Mouse (Mus musculus) kidney, postnatal 0 days (tissue): ENCODE data around the gene Tmem35b. TPM values are rescaled to one million over a fixed set of nuclear protein-coding genes. Genes with fewer than 3 reads are reported as not detected.
"Not testable (repeated sequence)": the region's sequence is repeated elsewhere in the genome, so short reads cannot be mapped to it uniquely, and the experiment has no call there.

ENCODE experiments used
- ATAC-seq: fragments of 200-750 bp; cut with Nextera tagmentation; replicated peaks from 2 replicates; pipeline ENCODE4 v1.8.0; 2017; ENCODE audit warnings: low read depth, moderate number of reproducible peaks, moderate TSS enrichment, moderate library complexity; ENCODE audit not compliant: low FRiP score
- DNase-seq: peaks from one replicate; pipeline ENCODE4 v3.0.0-alpha.2; 2016; ENCODE audit warnings: low spot score
- H3K27ac ChIP-seq: fragments of 300-500 bp; sonication (generic); 2 replicates; pipeline ENCODE4 v1.5.1; 2014; ENCODE audit warnings: mild to moderate bottlenecking
- H3K27me3 ChIP-seq: fragments of 300-500 bp; sonication (generic); 2 replicates; pipeline ENCODE4 v1.6.1; 2014; ENCODE audit warnings: low read length, mixed read lengths; ENCODE audit not compliant: insufficient read depth
- H3K36me3 ChIP-seq: fragments of 300-500 bp; sonication (generic); 2 replicates; pipeline ENCODE4 v1.6.1; 2014; ENCODE audit warnings: low read length, mixed read lengths; ENCODE audit not compliant: insufficient read depth
- H3K4me1 ChIP-seq: fragments of 300-500 bp; sonication (generic); replicated peaks from 2 replicates; pipeline ENCODE4 v1.6.1; 2014; ENCODE audit warnings: antibody characterized with exemption, low read length, mixed read lengths; ENCODE audit not compliant: insufficient read depth
- H3K4me2 ChIP-seq: fragments of 300-500 bp; sonication (generic); 2 replicates; pipeline ENCODE4 v1.6.1; 2014; ENCODE audit warnings: mild to moderate bottlenecking, low read length, moderate library complexity, mixed read lengths
- H3K4me3 ChIP-seq: fragments of 300-500 bp; sonication (generic); replicated peaks from 2 replicates; pipeline ENCODE4 v1.5.1; 2014; ENCODE audit warnings: low read depth, low read length
- H3K9ac ChIP-seq: fragments of 300-500 bp; sonication (generic); 2 replicates; pipeline ENCODE4 v1.6.1; 2014; ENCODE audit warnings: low read depth, low read length
- H3K9me3 ChIP-seq: fragments of 300-500 bp; sonication (generic); replicated peaks from 2 replicates; pipeline ENCODE4 v1.6.1; 2016; ENCODE audit warnings: low read length, inconsistent platforms, mixed read lengths
- CTCF ChIP-seq: IDR thresholded peaks from 2 replicates; pipeline ENCODE4 v1.5.1; 2016; ENCODE audit warnings: antibody characterized with exemption, low read depth, mild to moderate bottlenecking, moderate library complexity
- WGBS: fragments of 180-500 bp; shearing (Covaris S2); extraction: QIAGEN DNeasy Blood & Tissue Kit; methylation state at CpG from one replicate; pipeline ENCODE4 v1.1.7; 2014; 5-methylcytosine and 5-hydroxymethylcytosine counted together
- polyA plus RNA-seq: library from polyadenylated mRNA; unstranded; fragments of >200 nt; fragmentation: Nextera tagmentation; extraction: Ambion mirVana; gene quantifications from 2 replicates; pipeline ENCODE4 v1.2.1, GENCODE M21; 2015

Gene Tmem35b
- polyA plus RNA-seq, 1 experiment from 2014 or later, result 33.2 TPM

GRCm38 (mm10) chr4:127091188-127091587 lies 32.3 kb upstream of the Tmem35b start:
- no peak overlapping the region for H3K4me3 ChIP-seq
- TF ChIP-seq CTCF, result no peak
- no peaks in the 10 kb centered on the region for H3K4me1 ChIP-seq
- no peak overlapping the region for H3K9ac ChIP-seq
- DNase-seq (no peak), ATAC-seq (no peak)
- no peaks in the 10 kb centered on the region for H3K9me3 ChIP-seq
- no peak overlapping the region for H3K4me2 ChIP-seq
- no peaks in the 10 kb centered on the region for H3K27me3 ChIP-seq
- H3K36me3 ChIP-seq, result 0 out of 2 replicates have a peak, but pooled peaks cover 6% of the 10 kb centered on the region
- WGBS, result 83% methylated on average over 1 of the region's 1 CpGs
- no peak overlapping the region for H3K27ac ChIP-seq

- no peaks in the 10 kb centered on the region for H3K9me3 ChIP-seq
- H3K27ac ChIP-seq, result no peak overlapping the region
- no peaks in the 10 kb centered on the region for H3K36me3 ChIP-seq
- no peaks in the 10 kb centered on the region for H3K27me3 ChIP-seq
- H3K4me1 ChIP-seq, result no peaks in the 10 kb centered on the region
- ATAC-seq (no peak), DNase-seq (no peak)
- TF ChIP-seq CTCF, result no peak
- no peak overlapping the region for H3K9ac ChIP-seq
- 85% methylated on average over 4 of the region's 4 CpGs for WGBS
- no peak overlapping the region for H3K4me2 ChIP-seq
- no peak overlapping the region for H3K4me3 ChIP-seq
These were observed 28.4 kb upstream of the Tmem35b start for GRCm38 (mm10) chr4:127095090-127095489.

GRCm38 (mm10) chr4:127099552-127099951 lies 23.9 kb upstream of the Tmem35b start:
- H3K4me1 ChIP-seq, DNase-seq, ATAC-seq, H3K9me3 ChIP-seq, H3K27ac ChIP-seq, H3K4me2 ChIP-seq, H3K36me3 ChIP-seq, H3K27me3 ChIP-seq, H3K4me3 ChIP-seq, H3K9ac ChIP-seq: not testable (repeated sequence)
- WGBS, result 92% methylated on average over 1 of the region's 2 CpGs

- 95% methylated on average over 4 of the region's 4 CpGs for WGBS
- Histone ChIP-seq H3K36me3 (0 out of 2 replicates have a peak, but pooled peaks cover 10% of the 10 kb centered on the region), H3K4me1 (no peaks in the 10 kb centered on the region), H3K9me3 (no peaks in the 10 kb centered on the region), H3K4me3 (no peak overlapping the region), H3K4me2 (no peak overlapping the region), H3K27me3 (no peaks in the 10 kb centered on the region), H3K27ac (no peak overlapping the region), H3K9ac (no peak overlapping the region)
- ATAC-seq (no peak), DNase-seq (no peak)
- no peak for TF ChIP-seq CTCF
These were observed 15.9 kb upstream of the Tmem35b start for GRCm38 (mm10) chr4:127107566-127107965.

GRCm38 (mm10) chr4:127110570-127110969 lies 12.9 kb upstream of the Tmem35b start:
- WGBS, result 68% methylated on average over 4 of the region's 4 CpGs
- no peak for DNase-seq
- ATAC-seq, result no peak
- TF ChIP-seq CTCF, result no peak
- no peaks in the 10 kb centered on the region for H3K4me1 ChIP-seq
- H3K4me2 ChIP-seq, result no peak overlapping the region
- no peaks in the 10 kb centered on the region for H3K27me3 ChIP-seq
- no peak overlapping the region for H3K27ac ChIP-seq
- no peak overlapping the region for H3K4me3 ChIP-seq
- 0 out of 2 replicates have a peak, but pooled peaks cover 7% of the 10 kb centered on the region for H3K36me3 ChIP-seq
- no peaks in the 10 kb centered on the region for H3K9me3 ChIP-seq
- no peak overlapping the region for H3K9ac ChIP-seq

GRCm38 (mm10) chr4:127124331-127124730 lies 840 bp downstream of the Tmem35b start:
- no peak overlapping the region for H3K4me2 ChIP-seq
- no peaks in the 10 kb centered on the region for H3K4me1 ChIP-seq
- DNase-seq (no peak), ATAC-seq (no peak)
- no peaks in the 10 kb centered on the region for H3K36me3 ChIP-seq
- no peaks in the 10 kb centered on the region for H3K9me3 ChIP-seq
- H3K4me3 ChIP-seq, result no peak overlapping the region
- TF ChIP-seq CTCF, result no peak
- no peaks in the 10 kb centered on the region for H3K27me3 ChIP-seq
- H3K27ac ChIP-seq, result no peak overlapping the region
- WGBS, result 81% methylated on average over 1 of the region's 1 CpGs
- no peak overlapping the region for H3K9ac ChIP-seq

GRCm38 (mm10) chr4:127125834-127126463 lies 2.5 kb downstream of the Tmem35b start:
- no peaks in the 10 kb centered on the region for H3K27me3 ChIP-seq
- TF ChIP-seq CTCF, result no peak
- H3K27ac ChIP-seq, result 0 out of 2 replicates have a peak overlapping the region, but pooled peaks have one; percentile 38
- H3K9ac ChIP-seq, result peak overlapping the region; percentile 69
- H3K4me3 ChIP-seq, result peak overlapping the region; percentile 59
- peak overlapping the region; percentile 83 for H3K4me2 ChIP-seq
- ATAC-seq (peak; percentile 94), DNase-seq (peak; percentile 96)
- 0% methylated on average over 35 of the region's 35 CpGs for WGBS
- H3K4me1 ChIP-seq, result no peaks in the 10 kb centered on the region
- H3K36me3 ChIP-seq, result no peaks in the 10 kb centered on the region
- no peaks in the 10 kb centered on the region for H3K9me3 ChIP-seq
